In genomic region chr19:44734682-44735081, GRCm38 (mm10) we compare ENCODE assay signal across 10 mouse cellular contexts. TPM values are rescaled to one million over a fixed set of nuclear protein-coding genes. Genes with fewer than 3 reads are reported as not detected.
DNase-seq lines count a peak whose midpoint lies in the region; ATAC-seq and TF ChIP-seq lines count a peak whose summit lies in the region.
"Had no signal": no experiment of that assay in that cellular context is flagged by ENCODE, and none has a peak within 500 bp of the region (broad histone marks: within the 10 kb centered on the region; RNA-seq: fewer than 3 reads in every experiment).

No protein-coding gene starts in this region.

- no peaks in the 10 kb centered on the region for H3K9me3 ChIP-seq in ES-Bruce4 (replicated peaks; ENCODE audit: control insufficient read depth, insufficient read depth, low read length, poor library complexity, severe bottlenecking)
- H3K9me3 ChIP-seq in embryonic facial prominence, embryonic 10.5 days, result no peaks in the 10 kb centered on the region; the same call in 1 of the 2 replicates
- H3K9me3 ChIP-seq in hindbrain, postnatal 0 days (ENCODE audit: low read length), result no peaks in the 10 kb centered on the region
- no peaks in the 10 kb centered on the region for H3K9me3 ChIP-seq in midbrain, embryonic 10.5 days (replicated peaks)

- under 1% methylated on average over 33 of the region's 33 CpGs for WGBS in embryonic facial prominence, embryonic 10.5 days
- WGBS in hindbrain, postnatal 0 days, result under 1% methylated on average over 33 of the region's 33 CpGs
- WGBS in midbrain, embryonic 10.5 days, result 1% methylated on average over 33 of the region's 33 CpGs

- H3K27me3 ChIP-seq in ES-Bruce4 (ENCODE audit: control insufficient read depth, insufficient read depth, low read length, poor library complexity, severe bottlenecking), result peaks cover 22% of the 10 kb centered on the region
- H3K27me3 ChIP-seq in embryonic facial prominence, embryonic 10.5 days (replicated peaks; ENCODE audit: low read depth, poor library complexity, severe bottlenecking), result peaks cover 97% of the 10 kb centered on the region
- peaks cover 84% of the 10 kb centered on the region for H3K27me3 ChIP-seq in hindbrain, postnatal 0 days (ENCODE audit: insufficient read depth, low read length)
- H3K27me3 ChIP-seq in midbrain, embryonic 10.5 days (ENCODE audit: low read depth, poor library complexity, severe bottlenecking), result peaks cover 96% of the 10 kb centered on the region

- no peaks in the 10 kb centered on the region for H3K36me3 ChIP-seq in ES-Bruce4 (ENCODE audit: control insufficient read depth, insufficient read depth, low read length, poor library complexity, severe bottlenecking)
- H3K36me3 ChIP-seq in embryonic facial prominence, embryonic 10.5 days (replicated peaks), result no peaks in the 10 kb centered on the region
- H3K36me3 ChIP-seq in hindbrain, postnatal 0 days (ENCODE audit: insufficient read depth, low read length), result no peaks in the 10 kb centered on the region
- H3K36me3 ChIP-seq in midbrain, embryonic 10.5 days, result no peaks in the 10 kb centered on the region

- H3K4me3 ChIP-seq in ES-Bruce4 (ENCODE audit: low read depth, low read length), result peak overlapping the region; percentile 17
- peak overlapping the region; percentile 38 for H3K4me3 ChIP-seq in embryonic facial prominence, embryonic 10.5 days
- peak overlapping the region; percentile 27 for H3K4me3 ChIP-seq in hindbrain, postnatal 0 days (ENCODE audit: low read length)
- peak overlapping the region; percentile 46 for H3K4me3 ChIP-seq in midbrain, embryonic 10.5 days

- peaks cover 2% of the 10 kb centered on the region for H3K4me1 ChIP-seq in ES-Bruce4 (ENCODE audit: control insufficient read depth, insufficient read depth, low read length)
- H3K4me1 ChIP-seq in embryonic facial prominence, embryonic 10.5 days, result peaks cover 15% of the 10 kb centered on the region
- H3K4me1 ChIP-seq in hindbrain, postnatal 0 days (ENCODE audit: insufficient read depth, low read length), result peaks cover 6% of the 10 kb centered on the region; the same call in 1 of the 2 replicates
- peaks cover 16% of the 10 kb centered on the region for H3K4me1 ChIP-seq in midbrain, embryonic 10.5 days

- DNase-seq in embryonic facial prominence, embryonic 10.5 days (ENCODE audit: low spot score), result no peak
- no peak for DNase-seq in hindbrain, postnatal 0 days (ENCODE audit: low spot score)
- peak; percentile 48 for DNase-seq in midbrain, embryonic 10.5 days (ENCODE audit: low spot score)
- DNase-seq in B cell, adult 2 months, result no peak
- no peak for DNase-seq in retina, embryonic 14.5 days (ENCODE audit: low spot score)
- DNase-seq in spleen, adult 12 weeks (ENCODE audit: low spot score), result no peak
- DNase-seq: layer of hippocampus, postnatal 36 days had no signal

- ATAC-seq in hindbrain, postnatal 0 days, result no peak; the same call in 1 of the 2 replicates

- no peak overlapping the region for H3K27ac ChIP-seq in ES-Bruce4 (ENCODE audit: insufficient read depth, low read length)
- no peak overlapping the region for H3K27ac ChIP-seq in embryonic facial prominence, embryonic 10.5 days (replicated peaks)
- H3K27ac ChIP-seq in hindbrain, postnatal 0 days, result no peak overlapping the region
- no peak overlapping the region for H3K27ac ChIP-seq in midbrain, embryonic 10.5 days (replicated peaks)

- TF ChIP-seq CTCF in ES-Bruce4 (IDR thresholded peaks at IDR 0.05; ENCODE audit: low read depth, low read length), result no peak
- TF ChIP-seq CTCF in hindbrain, postnatal 0 days (IDR thresholded peaks at IDR 0.05; ENCODE audit: low read depth), result no peak

- no peak for TF ChIP-seq POLR2A in ES-Bruce4 (IDR thresholded peaks at IDR 0.05; ENCODE audit: insufficient read depth, low read length)

- no peak for TF ChIP-seq EP300 in ES-Bruce4 (IDR thresholded peaks at IDR 0.05; ENCODE audit: insufficient read depth, low read depth, low read length)

- 0 out of 2 replicates have a peak overlapping the region, but pooled peaks have one; percentile 16 for H3K9ac ChIP-seq in ES-Bruce4 (ENCODE audit: low read depth, poor library complexity, severe bottlenecking)
- H3K9ac ChIP-seq in hindbrain, postnatal 0 days (replicated peaks; ENCODE audit: low read length), result 0 out of 2 replicates have a peak overlapping the region, but pooled peaks have one; percentile 25

- peak overlapping the region; percentile 53 for H3K4me2 ChIP-seq in hindbrain, postnatal 0 days (ENCODE audit: low read depth, low read length)

RNA-seq across cellular contexts. Expression of gene Pax2, which starts 21.2 kb away (rescaled TPM):
- not detected in 2 replicates for polyA plus RNA-seq in ES-Bruce4 (2011; ENCODE audit: insufficient read depth, insufficient read length, low read depth, missing spikeins)
- 1.00 and 1.8 TPM in 2 replicates for polyA plus RNA-seq in embryonic facial prominence, embryonic 10.5 days (2016; fragmentation: Nextera tagmentation; extraction: Ambion mirVana)
- total RNA-seq in hindbrain, postnatal 0 days (2014; rRNA removed), result 8.1 and 9.0 TPM in 2 replicates
- polyA plus RNA-seq in hindbrain, postnatal 0 days (2015; fragmentation: Nextera tagmentation; extraction: Ambion mirVana), result 9.6 and 11.2 TPM in 2 replicates
- 0.60 and 1.1 TPM in 2 replicates for polyA plus RNA-seq in midbrain, embryonic 10.5 days (2016; fragmentation: Nextera tagmentation; extraction: Ambion mirVana)
- total RNA-seq: megakaryocyte-erythroid progenitor cell, adult 5-6 weeks had no signal
- polyA plus RNA-seq: spleen, adult 2 months had no signal
